Comparison of ENCODE assay signal across 8 mouse cellular contexts in the genomic region with DNA sequence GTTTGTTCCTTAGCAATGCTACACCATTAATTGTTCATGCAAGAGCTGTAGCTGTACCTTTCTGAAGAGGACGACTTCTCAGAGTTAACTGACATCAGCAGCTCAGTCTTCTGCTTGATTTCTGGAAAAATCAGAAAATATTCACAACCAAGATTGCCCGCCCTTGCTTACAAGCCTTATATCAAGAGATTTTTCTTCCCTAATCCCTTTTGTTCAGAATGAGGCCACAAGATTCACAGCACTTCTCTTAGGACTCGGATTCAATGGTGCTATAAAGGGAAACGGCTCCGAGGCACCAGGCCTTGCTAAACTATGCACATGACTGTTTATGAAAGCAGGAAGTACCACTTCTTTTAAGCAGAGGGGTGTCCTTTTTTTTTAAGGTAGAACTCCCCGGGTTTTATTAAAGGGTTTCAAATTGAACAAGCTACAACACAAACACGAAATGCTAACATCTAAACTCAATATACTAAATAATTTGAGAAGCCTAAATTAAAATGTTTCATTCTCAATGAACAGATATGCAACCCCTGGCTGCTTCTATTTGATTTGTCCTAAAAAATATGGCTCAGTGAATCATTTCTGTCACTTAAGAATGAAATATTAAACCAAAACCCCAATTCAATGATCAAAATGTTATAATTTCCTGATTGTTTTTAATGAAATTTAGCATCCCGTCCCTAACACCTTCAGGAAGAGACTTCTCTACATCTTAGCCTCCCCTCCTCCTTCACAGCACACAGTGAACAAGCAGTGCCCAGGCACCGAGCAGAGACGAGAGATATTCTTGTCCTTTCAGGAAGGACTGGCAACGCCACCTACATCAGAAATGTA.
DNase-seq lines count a peak whose midpoint lies in the region; ATAC-seq and TF ChIP-seq lines count a peak whose summit lies in the region.

No protein-coding gene starts in this region.

- H3K9ac ChIP-seq in heart, embryonic 12.5 days, result peak overlapping the region; percentile 73
- H3K9ac ChIP-seq in kidney, embryonic 16.5 days (replicated peaks; ENCODE audit: low read length), result peak overlapping the region; percentile 66
- peak overlapping the region; percentile 80 for H3K9ac ChIP-seq in liver, adult 2 months (ENCODE audit: low read depth, low read length)

- peak; percentile 95 for DNase-seq in brain, adult 2 months (ENCODE audit: low read depth, low spot score)
- DNase-seq in liver, adult 2 months (ENCODE audit: extremely low read depth, low read depth, low spot score), result peak; percentile 85
- peak; percentile 90 for DNase-seq in telencephalon, adult 2 months (ENCODE audit: low read depth, low spot score)

- H3ac ChIP-seq in C2C12 (ENCODE audit: control insufficient read depth, insufficient read length, low read depth), result peak overlapping the region; percentile 34

- WGBS in heart, embryonic 12.5 days, result 11% methylated on average over 11 of the region's 11 CpGs
- 5% methylated on average over 11 of the region's 11 CpGs for WGBS in kidney, embryonic 16.5 days
- 7% methylated on average over 11 of the region's 11 CpGs for WGBS in liver, adult 2 months

- H3K4me1 ChIP-seq in embryonic fibroblast, embryonic 13.5 days (ENCODE audit: control insufficient read depth, insufficient read depth, low read length), result no peaks in the 10 kb centered on the region; the same call in 1 of the 2 replicates
- H3K4me1 ChIP-seq in heart, embryonic 12.5 days (replicated peaks), result peaks cover 5% of the 10 kb centered on the region
- H3K4me1 ChIP-seq in kidney, embryonic 16.5 days (ENCODE audit: insufficient read depth, low read length), result peaks cover 3% of the 10 kb centered on the region; the same call in 1 of the 2 replicates
- H3K4me1 ChIP-seq in liver, adult 2 months (ENCODE audit: control insufficient read depth, insufficient read depth, low read length), result peaks cover 5% of the 10 kb centered on the region

- no peak for TF ChIP-seq CTCF in C2C12 (IDR thresholded peaks at IDR 0.05; ENCODE audit: control insufficient read depth, insufficient read depth, insufficient read length)
- TF ChIP-seq CTCF in embryonic fibroblast, embryonic 13.5 days (IDR thresholded peaks at IDR 0.05; ENCODE audit: borderline replicate concordance, insufficient read depth, low read length), result no peak
- no peak for TF ChIP-seq CTCF in liver, adult 2 months (IDR thresholded peaks at IDR 0.05; ENCODE audit: low read depth, low read length)

- no peaks in the 10 kb centered on the region for H3K36me3 ChIP-seq in C2C12 (ENCODE audit: control insufficient read depth, insufficient read depth)
- 0 out of 2 replicates have a peak, but pooled peaks cover 4% of the 10 kb centered on the region for H3K36me3 ChIP-seq in heart, embryonic 12.5 days
- H3K36me3 ChIP-seq in kidney, embryonic 16.5 days (ENCODE audit: insufficient read depth, low read length), result 0 out of 2 replicates have a peak, but pooled peaks cover 3% of the 10 kb centered on the region
- H3K36me3 ChIP-seq in liver, adult 2 months (ENCODE audit: control insufficient read depth, insufficient read depth, low read length), result no peaks in the 10 kb centered on the region; the same call in 1 of the 2 replicates

- H3K27ac ChIP-seq in embryonic fibroblast, embryonic 13.5 days (ENCODE audit: insufficient read depth, low read length), result peak overlapping the region; percentile 99
- peak overlapping the region; percentile 90 for H3K27ac ChIP-seq in heart, embryonic 12.5 days (ENCODE audit: poor library complexity, severe bottlenecking)
- peak overlapping the region; percentile 87 for H3K27ac ChIP-seq in kidney, embryonic 16.5 days (ENCODE audit: low read length)
- H3K27ac ChIP-seq in liver, adult 2 months (replicated peaks; ENCODE audit: insufficient read depth, low read depth, low read length), result peak overlapping the region; percentile 83

- H3K9me3 ChIP-seq in heart, embryonic 12.5 days (replicated peaks), result 0 out of 2 replicates have a peak, but pooled peaks cover 3% of the 10 kb centered on the region
- H3K9me3 ChIP-seq in kidney, embryonic 16.5 days (ENCODE audit: low read length), result no peaks in the 10 kb centered on the region

- H3K79me2 ChIP-seq in C2C12 (ENCODE audit: control insufficient read depth, insufficient read depth), result peaks cover 26% of the 10 kb centered on the region
- H3K79me2 ChIP-seq in liver, adult 2 months (ENCODE audit: control insufficient read depth, insufficient read depth, low read length), result peaks cover 12% of the 10 kb centered on the region; the same call in 1 of the 2 replicates

- peak overlapping the region; percentile 31 for H3K4me3 ChIP-seq in C2C12 (ENCODE audit: insufficient read depth, poor library complexity, severe bottlenecking)
- H3K4me3 ChIP-seq in embryonic fibroblast, embryonic 13.5 days (ENCODE audit: insufficient read depth, low read length), result peak overlapping the region; percentile 77
- peak overlapping the region; percentile 52 for H3K4me3 ChIP-seq in heart, embryonic 12.5 days
- peak overlapping the region; percentile 59 for H3K4me3 ChIP-seq in kidney, embryonic 16.5 days (ENCODE audit: low read length)
- H3K4me3 ChIP-seq in liver, adult 2 months (ENCODE audit: insufficient read depth, low read depth, low read length), result peak overlapping the region; percentile 62

- H3K27me3 ChIP-seq in C2C12 (ENCODE audit: control insufficient read depth, insufficient read depth, insufficient read length), result no peaks in the 10 kb centered on the region
- no peaks in the 10 kb centered on the region for H3K27me3 ChIP-seq in heart, embryonic 12.5 days (replicated peaks)
- H3K27me3 ChIP-seq in kidney, embryonic 16.5 days (ENCODE audit: insufficient read depth, low read length), result no peaks in the 10 kb centered on the region
- H3K27me3 ChIP-seq in liver, adult 2 months (ENCODE audit: control insufficient read depth, insufficient read depth, low read length), result no peaks in the 10 kb centered on the region

- TF ChIP-seq POLR2A in embryonic fibroblast, embryonic 13.5 days (IDR thresholded peaks at IDR 0.05; ENCODE audit: low read depth, low read length), result peak; percentile 90
- no peak for TF ChIP-seq POLR2A in liver, adult 2 months (IDR thresholded peaks at IDR 0.05; ENCODE audit: extremely low read depth, insufficient read depth, low read length)

- peak overlapping the region; percentile 71 for H3K4me2 ChIP-seq in heart, embryonic 12.5 days
- H3K4me2 ChIP-seq in kidney, embryonic 16.5 days (replicated peaks; ENCODE audit: low read depth, low read length), result peak overlapping the region; percentile 59

- H3K79me3 ChIP-seq in C2C12 (ENCODE audit: low read depth), result peaks cover 8% of the 10 kb centered on the region

- ATAC-seq in heart, embryonic 12.5 days (ENCODE audit: insufficient number of reproducible peaks, low FRiP score), result peak; percentile 81
- peak; percentile 92; the same call in 1 of the 2 replicates for ATAC-seq in kidney, embryonic 16.5 days (ENCODE audit: low FRiP score, low TSS enrichment)
- ATAC-seq in monocyte, adult 5-6 weeks (replicated peaks; ENCODE audit: insufficient number of reproducible peaks, low FRiP score, low TSS enrichment, poor library complexity, severe bottlenecking), result peak; percentile 81; the same call in 1 of the 2 replicates

TF ChIP-seq in C2C12, 6 proteins besides CTCF, POLR2A, EP300 and RAD21:
- TF ChIP-seq MYOG (IDR thresholded peaks at IDR 0.05; ENCODE audit: control insufficient read depth, extremely low read depth, insufficient read length) (no peak), FOSL1 (IDR thresholded peaks at IDR 0.05; ENCODE audit: insufficient read depth, low read length, poor library complexity, severe bottlenecking) (no peak), MYOD1 (IDR thresholded peaks at IDR 0.05; ENCODE audit: control insufficient read depth, insufficient read length, low read depth) (no peak), USF1 (IDR thresholded peaks at IDR 0.05; ENCODE audit: low read depth) (peak; percentile 66), CEBPB (IDR thresholded peaks at IDR 0.05; ENCODE audit: low read depth) (no peak), MAX (IDR thresholded peaks at IDR 0.05) (peak; percentile 38)
TF ChIP-seq in C2C12: peak in this region for 2.

Comparison
In these comparisons a context has a peak if more than half of its experiments do, and no peak if none do; other contexts are left out.
1. Peak in every context shown above with its lines: DNase-seq, ATAC-seq, H3K4me3 ChIP-seq and H3K27ac ChIP-seq.